Mouse (Mus musculus) MEL (cell line): ENCODE data around the gene Lpcat2b. TPM values are rescaled to one million over a fixed set of nuclear protein-coding genes. Genes with fewer than 3 reads are reported as not detected.

Experiments used
- DNase-seq: peaks from one replicate; pipeline ENCODE4 v3.0.0; 2011; ENCODE audit warnings: low read depth, low spot score
- H3K27ac ChIP-seq: 2 replicates; pipeline ENCODE4 v1.5.1; 2012; ENCODE audit warnings: low read depth, mild to moderate bottlenecking, control low read depth, low read length, moderate library complexity; ENCODE audit not compliant: control insufficient read depth
- H3K27me3 ChIP-seq, 2 experiments: fragments of 150-350 bp in 1 of 2; sonication (generic) in 1 of 2; 2 replicates each; pipeline ENCODE4 v1.6.1; 2012; ENCODE audit warnings: low read length in 2 of 2, mild to moderate bottlenecking in 2 of 2, improper control_type of control experiment in 1 of 2, moderate library complexity in 1 of 2; ENCODE audit not compliant: insufficient read depth in 2 of 2, control insufficient read depth in 1 of 2
- H3K36me3 ChIP-seq, 2 experiments: 2 replicates each; pipeline ENCODE4 v1.6.1; 2012 to 2014; ENCODE audit warnings: low read length in 2 of 2, improper control_type of control experiment in 1 of 2, inconsistent platforms in 1 of 2, mild to moderate bottlenecking in 1 of 2; ENCODE audit not compliant: insufficient read depth in 2 of 2, control insufficient read depth in 1 of 2
- H3K4me1 ChIP-seq, 2 experiments: fragments of 150-350 bp in 1 of 2; sonication (generic) in 1 of 2; 2 replicates each; pipeline ENCODE4 v1.6.1; 2012; ENCODE audit warnings: low read length in 2 of 2, improper control_type of control experiment in 1 of 2, mild to moderate bottlenecking in 1 of 2; ENCODE audit not compliant: insufficient read depth in 2 of 2, control insufficient read depth in 1 of 2
- H3K4me3 ChIP-seq, 2 experiments: fragments of 150-350 bp in 1 of 2; sonication (generic) in 1 of 2; 2 replicates each; pipeline ENCODE4 v1.5.1; 2012; ENCODE audit warnings: low read depth in 2 of 2, low read length in 2 of 2, mild to moderate bottlenecking in 2 of 2, moderate library complexity in 2 of 2, control low read depth in 1 of 2, improper control_type of control experiment in 1 of 2; ENCODE audit not compliant: control insufficient read depth in 1 of 2, insufficient read depth in 1 of 2
- H3K79me2 ChIP-seq: 2 replicates; pipeline ENCODE4 v1.6.1; 2012; ENCODE audit warnings: mild to moderate bottlenecking, low read length, moderate library complexity; ENCODE audit not compliant: control insufficient read depth, poor library complexity, insufficient read depth
- H3K9ac ChIP-seq: 2 replicates; pipeline ENCODE4 v1.6.1; 2012; ENCODE audit warnings: low read depth, mild to moderate bottlenecking, control low read depth, low read length, moderate library complexity; ENCODE audit not compliant: control insufficient read depth, poor library complexity, severe bottlenecking
- H3K9me3 ChIP-seq: fragments of 150-350 bp; sonication (generic); replicated peaks from 2 replicates; pipeline ENCODE4 v1.6.1; 2012; ENCODE audit warnings: mild to moderate bottlenecking, low read length, improper control_type of control experiment, moderate library complexity; ENCODE audit not compliant: insufficient read depth
- CHD2 ChIP-seq: IDR thresholded peaks from 2 replicates; pipeline ENCODE4 v1.6.1; 2011; ENCODE audit warnings: low read length, improper control_type of control experiment
- ETS1 ChIP-seq: IDR thresholded peaks from 2 replicates; pipeline ENCODE4 v1.6.1; 2012; ENCODE audit warnings: low read depth, mild to moderate bottlenecking, inconsistent platforms, low read length, improper control_type of control experiment, moderate library complexity
- GABPA ChIP-seq: IDR thresholded peaks from 2 replicates; pipeline ENCODE4 v1.6.1; 2012; ENCODE audit warnings: low read depth, mild to moderate bottlenecking, inconsistent platforms, low read length, improper control_type of control experiment, moderate library complexity
- HCFC1 ChIP-seq: IDR thresholded peaks from 2 replicates; pipeline ENCODE4 v1.6.1; 2012; ENCODE audit warnings: low read depth, mild to moderate bottlenecking, inconsistent platforms, low read length, improper control_type of control experiment, moderate library complexity
- MAZ ChIP-seq: IDR thresholded peaks from 2 replicates; pipeline ENCODE4 v1.6.1; 2012; ENCODE audit warnings: low read depth, mild to moderate bottlenecking, inconsistent platforms, low read length, improper control_type of control experiment
- NELFE ChIP-seq: IDR thresholded peaks from 2 replicates; pipeline ENCODE4 v1.6.1; 2011; ENCODE audit warnings: low read depth, low read length, improper control_type of control experiment
- POLR2A ChIP-seq, 2 experiments: IDR thresholded peaks; 2 replicates each; pipeline ENCODE4 v1.6.1; 2011 to 2012; ENCODE audit warnings: low read length in 2 of 2, mild to moderate bottlenecking in 2 of 2, control low read depth in 1 of 2, improper control_type of control experiment in 1 of 2, low read depth in 1 of 2, moderate library complexity in 1 of 2; ENCODE audit not compliant: control insufficient read depth in 1 of 2, insufficient read depth in 1 of 2, poor library complexity in 1 of 2
- POLR2AphosphoS2 ChIP-seq: IDR thresholded peaks from 2 replicates; pipeline ENCODE4 v1.6.1; 2011; ENCODE audit warnings: low read length, improper control_type of control experiment
- POLR2AphosphoS5 ChIP-seq: IDR thresholded peaks from 2 replicates; pipeline ENCODE4 v1.6.1; 2012; ENCODE audit warnings: low read depth, borderline replicate concordance, mild to moderate bottlenecking, inconsistent platforms, low read length, moderate library complexity, mixed read lengths
- RAD21 ChIP-seq: IDR thresholded peaks from 2 replicates; pipeline ENCODE4 v1.6.1; 2011; ENCODE audit warnings: mild to moderate bottlenecking, low read depth, low read length, improper control_type of control experiment
- RCOR1 ChIP-seq: IDR thresholded peaks from 2 replicates; pipeline ENCODE4 v1.6.1; 2012; ENCODE audit warnings: low read depth, mild to moderate bottlenecking, inconsistent platforms, low read length, improper control_type of control experiment
- SIN3A ChIP-seq: IDR thresholded peaks from 2 replicates; pipeline ENCODE4 v1.6.1; 2012; ENCODE audit warnings: low read length, improper control_type of control experiment, inconsistent platforms
- TAL1 ChIP-seq: IDR thresholded peaks from 2 replicates; pipeline ENCODE4 v1.6.1; 2012; ENCODE audit warnings: mild to moderate bottlenecking, inconsistent platforms, low read length, moderate library complexity, mixed read lengths
- TBP ChIP-seq: IDR thresholded peaks from 2 replicates; pipeline ENCODE4 v1.8.0; 2011; ENCODE audit warnings: low read depth, low read length, improper control_type of control experiment
- UBTF ChIP-seq: IDR thresholded peaks from 2 replicates; pipeline ENCODE4 v1.6.1; 2012; ENCODE audit warnings: low read depth, mild to moderate bottlenecking, inconsistent platforms, low read length, improper control_type of control experiment, moderate library complexity, borderline replicate concordance; ENCODE audit not compliant: insufficient read depth
- USF1 ChIP-seq: IDR thresholded peaks from 2 replicates; pipeline ENCODE4 v1.6.1; 2014; ENCODE audit warnings: low read depth, mild to moderate bottlenecking, inconsistent platforms, low read length, improper control_type of control experiment, moderate library complexity
- USF2 ChIP-seq, 2 experiments: IDR thresholded peaks; 2 replicates each; pipeline ENCODE4 v1.6.1; 2011 to 2012; ENCODE audit warnings: improper control_type of control experiment in 2 of 2, low read length in 2 of 2, borderline replicate concordance in 1 of 2, inconsistent platforms in 1 of 2, low read depth in 1 of 2, mild to moderate bottlenecking in 1 of 2; ENCODE audit not compliant: insufficient read depth in 1 of 2
- polyA plus RNA-seq, 2 experiments: library from polyadenylated mRNA; stranded (reverse) in 1 of 2; unstranded in 1 of 2; fragments of >175 nt in 1 of 2; fragments of >200 nt in 1 of 2; gene quantifications; 2 replicates each; pipeline versions ENCODE4 v1.2.1 to v1.2.4; 2012; ENCODE audit warnings: low replicate concordance in 2 of 2, low read depth in 1 of 2; ENCODE audit not compliant: insufficient read length in 2 of 2, insufficient read depth in 1 of 2, missing spikeins in 1 of 2
- total RNA-seq: library from RNA; depleted of rRNA; stranded (reverse); fragments of 300-350 nt; gene quantifications from 2 replicates; pipeline ENCODE4 v1.2.3, GENCODE M21; 2012

The Lpcat2b gene
- total and polyA plus RNA-seq, 3 experiments: not detected

GRCm38 (mm10) chr5:107448784-107449183 is 17.4 kb downstream of the Lpcat2b start (continued):
- TF ChIP-seq TBP (no peak), RCOR1 (no peak)

DNA sequence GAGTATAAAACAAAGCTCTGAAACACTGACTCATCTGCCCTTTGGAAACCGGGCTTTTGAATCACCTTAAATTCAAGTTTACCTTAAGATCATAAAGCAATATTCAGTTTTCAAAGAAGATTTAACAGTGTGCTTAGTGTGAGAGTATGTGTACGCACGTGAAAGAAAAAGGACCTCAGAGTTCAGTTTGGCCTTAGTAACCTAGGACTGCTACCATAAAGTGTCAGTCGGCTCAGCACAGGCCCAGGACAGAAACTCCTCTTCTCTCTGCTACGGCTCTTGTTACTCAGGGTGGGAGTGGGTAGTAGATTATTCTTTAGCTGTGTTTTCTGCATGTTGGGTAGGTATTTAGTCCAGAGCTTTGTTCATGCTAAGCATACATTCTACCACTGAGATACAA is 18.3 kb downstream of the Lpcat2b start:
- H3K4me1 ChIP-seq: peaks cover 0 to 2% of the 10 kb centered on the region in 2 experiments; a peak in 1 of 4 replicates
- no peak for DNase-seq
- H3K36me3 ChIP-seq: no peaks in the 10 kb centered on the region
- H3K27me3 ChIP-seq: no peaks in the 10 kb centered on the region
- no peak overlapping the region for H3K27ac ChIP-seq
- H3K4me3 ChIP-seq: no peak overlapping the region
- no peak overlapping the region for H3K9ac ChIP-seq
- TF ChIP-seq TBP (no peak), ETS1 (no peak), POLR2A (IDR thresholded peaks at IDR 0.05; ENCODE audit: control insufficient read depth in 1 of 2, insufficient read depth in 1 of 2, low read depth in 1 of 2, low read length in 2 of 2, poor library complexity in 1 of 2) (no peak), POLR2AphosphoS2 (no peak), SIN3A (no peak), USF1 (no peak), POLR2AphosphoS5 (no peak), CHD2 (no peak), RCOR1 (no peak), UBTF (no peak), RAD21 (no peak), TAL1 (no peak), HCFC1 (no peak), MAZ (no peak), USF2 (IDR thresholded peaks at IDR 0.05; ENCODE audit: borderline replicate concordance in 1 of 2, insufficient read depth in 1 of 2, low read depth in 1 of 2, low read length in 2 of 2) (no peak), NELFE (no peak)
- no peaks in the 10 kb centered on the region for H3K9me3 ChIP-seq
- no peaks in the 10 kb centered on the region for H3K79me2 ChIP-seq

- TF ChIP-seq POLR2AphosphoS5 (no peak), GABPA (no peak)
- H3K36me3 ChIP-seq: no peaks in the 10 kb centered on the region
- H3K79me2 ChIP-seq: no peaks in the 10 kb centered on the region
- H3K27me3 ChIP-seq: no peaks in the 10 kb centered on the region
- no peak overlapping the region for H3K9ac ChIP-seq
- peaks cover 0 to 2% of the 10 kb centered on the region in 2 experiments; a peak in 1 of 4 replicates for H3K4me1 ChIP-seq
- no peak overlapping the region for H3K27ac ChIP-seq
- no peak for DNase-seq
- no peak overlapping the region for H3K4me3 ChIP-seq
- H3K9me3 ChIP-seq: no peaks in the 10 kb centered on the region
Observed at GRCm38 (mm10) chr5:107450299-107450698, 18.9 kb downstream of the Lpcat2b start.
